Mouse (Mus musculus): ENCODE measurements at regions not wholly inside any gene's neighbourhood (a gene's known extent, or its start where the extent isn't known, plus 50 kb on each side); places are given as distances from the start of the nearest gene placed in this dataset.

DNA sequence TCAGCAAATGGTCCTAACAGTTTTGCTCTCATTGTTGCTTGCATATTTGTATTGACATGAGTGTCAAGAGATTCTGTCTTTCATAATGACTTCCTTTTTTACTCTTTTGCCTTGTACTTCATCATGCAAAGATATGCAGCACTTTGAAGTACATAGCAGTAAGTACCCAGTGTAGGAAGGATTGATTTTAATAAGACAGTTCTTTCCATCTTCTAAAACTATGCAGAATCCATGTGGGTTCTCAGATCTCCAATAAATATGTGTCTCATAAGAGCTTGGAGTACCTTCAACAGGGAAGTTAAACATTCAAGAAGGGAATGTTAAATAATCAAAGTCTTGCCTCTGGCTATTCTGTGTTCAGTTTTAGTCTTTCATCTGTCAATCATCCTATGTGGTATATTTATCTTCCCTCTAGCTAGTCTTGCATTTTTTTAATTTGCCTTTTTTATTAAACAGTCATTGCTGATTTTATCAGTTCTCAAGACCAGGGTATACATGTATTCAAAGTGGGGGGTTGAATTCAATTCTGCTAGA is 926.1 kb downstream of the Slitrk1 start:
- Histone ChIP-seq H3K36me3 (ENCODE audit: control insufficient read depth in 1 of 2, insufficient read depth in 2 of 2, low read length in 2 of 2) (no peaks in the 10 kb centered on the region), H3K27me3 (ENCODE audit: control insufficient read depth in 1 of 2, insufficient read depth in 2 of 2, low read length in 2 of 2) (no peaks in the 10 kb centered on the region), H3K4me3 (ENCODE audit: control insufficient read depth in 1 of 2, insufficient read depth in 1 of 2, low read depth in 2 of 2, low read length in 2 of 2) (no peak overlapping the region), H3K79me2 (ENCODE audit: control insufficient read depth, insufficient read depth, low read length, poor library complexity) (no peaks in the 10 kb centered on the region), H3K27ac (ENCODE audit: control insufficient read depth, low read depth, low read length) (no peak overlapping the region), H3K9ac (ENCODE audit: control insufficient read depth, low read depth, low read length, poor library complexity, severe bottlenecking) (no peak overlapping the region), H3K4me1 (ENCODE audit: control insufficient read depth in 1 of 2, insufficient read depth in 2 of 2, low read length in 2 of 2) (no peaks in the 10 kb centered on the region), H3K9me3 (replicated peaks; ENCODE audit: insufficient read depth, low read length) (no peaks in the 10 kb centered on the region)
- TF ChIP-seq ZKSCAN1 (IDR thresholded peaks at IDR 0.05; ENCODE audit: low read depth, low read length), result no peak
- TF ChIP-seq ETS1 (IDR thresholded peaks at IDR 0.05; ENCODE audit: low read depth, low read length), result no peak
- no peak for TF ChIP-seq POLR2A (IDR thresholded peaks at IDR 0.05; ENCODE audit: control insufficient read depth in 1 of 2, insufficient read depth in 1 of 2, low read depth in 1 of 2, low read length in 2 of 2, poor library complexity in 1 of 2)
- DNase-seq (ENCODE audit: low read depth, low spot score), result no peak

- H3K27ac ChIP-seq (ENCODE audit: control insufficient read depth, low read depth, low read length), result no peak overlapping the region
- H3K36me3 ChIP-seq (ENCODE audit: control insufficient read depth in 1 of 2, insufficient read depth in 2 of 2, low read length in 2 of 2), result no peaks in the 10 kb centered on the region
- no peaks in the 10 kb centered on the region for H3K79me2 ChIP-seq (ENCODE audit: control insufficient read depth, insufficient read depth, low read length, poor library complexity)
- TF ChIP-seq NRF1 (IDR thresholded peaks at IDR 0.05; ENCODE audit: insufficient read depth, low read depth, low read length, poor library complexity, severe bottlenecking) (no peak), MXI1 (IDR thresholded peaks at IDR 0.05; ENCODE audit: low read depth, low read length) (no peak), ZC3H11A (IDR thresholded peaks at IDR 0.05; ENCODE audit: low read depth, low read length) (no peak), GABPA (IDR thresholded peaks at IDR 0.05; ENCODE audit: low read depth, low read length) (no peak), CTCF (IDR thresholded peaks at IDR 0.05 in 2 of 3, conservative IDR thresholded peaks at IDR 0.05 in 1 of 3; ENCODE audit: control insufficient read depth in 1 of 3, insufficient read depth in 1 of 3, low read depth in 2 of 3, low read length in 3 of 3, poor library complexity in 1 of 3, severe bottlenecking in 1 of 3) (no peak), CHD2 (IDR thresholded peaks at IDR 0.05; ENCODE audit: low read length) (no peak), ETS1 (IDR thresholded peaks at IDR 0.05; ENCODE audit: low read depth, low read length) (no peak), ZKSCAN1 (IDR thresholded peaks at IDR 0.05; ENCODE audit: low read depth, low read length) (no peak), JUND (IDR thresholded peaks at IDR 0.05; ENCODE audit: low read depth, low read length) (no peak), ZNF384 (IDR thresholded peaks at IDR 0.05; ENCODE audit: low read depth, low read length) (no peak), USF2 (IDR thresholded peaks at IDR 0.05; ENCODE audit: borderline replicate concordance in 1 of 2, insufficient read depth in 1 of 2, low read depth in 1 of 2, low read length in 2 of 2) (no peak), NELFE (IDR thresholded peaks at IDR 0.05; ENCODE audit: low read depth, low read length) (no peak), SIN3A (IDR thresholded peaks at IDR 0.05; ENCODE audit: low read length) (no peak)
- H3K27me3 ChIP-seq (ENCODE audit: control insufficient read depth in 1 of 2, insufficient read depth in 2 of 2, low read length in 2 of 2), result no peaks in the 10 kb centered on the region
- no peak for DNase-seq (ENCODE audit: low read depth, low spot score)
- no peak overlapping the region for H3K4me3 ChIP-seq (ENCODE audit: control insufficient read depth in 1 of 2, insufficient read depth in 1 of 2, low read depth in 2 of 2, low read length in 2 of 2)
- no peaks in the 10 kb centered on the region for H3K4me1 ChIP-seq (ENCODE audit: control insufficient read depth in 1 of 2, insufficient read depth in 2 of 2, low read length in 2 of 2)
- H3K9me3 ChIP-seq (replicated peaks; ENCODE audit: insufficient read depth, low read length), result no peaks in the 10 kb centered on the region
- no peak overlapping the region for H3K9ac ChIP-seq (ENCODE audit: control insufficient read depth, low read depth, low read length, poor library complexity, severe bottlenecking)
Observed at GRCm38 (mm10) chr14:107978141-107978540, 935.8 kb downstream of the Slitrk1 start.

GRCm38 (mm10) chr14:107952076-107952475 is 961.9 kb downstream of the Slitrk1 start:
- TF ChIP-seq GATA1 (IDR thresholded peaks at IDR 0.05; ENCODE audit: low read depth, low read length), result peak; percentile 21; the same call in 1 of the 2 replicates
- TF ChIP-seq EP300 (IDR thresholded peaks at IDR 0.05; ENCODE audit: low read depth in 1 of 2, low read length in 2 of 2), result peak in 1 of 2 experiments; percentile 42; a peak in 1 of 4 replicates
- TF ChIP-seq RCOR1 (IDR thresholded peaks at IDR 0.05; ENCODE audit: low read depth, low read length), result peak; percentile 53; the same call in 1 of the 2 replicates
- no peak for TF ChIP-seq MAFK (IDR thresholded peaks at IDR 0.05; ENCODE audit: borderline replicate concordance, low read depth, low read length)
- no peak overlapping the region for H3K4me3 ChIP-seq (ENCODE audit: control insufficient read depth in 1 of 2, insufficient read depth in 1 of 2, low read depth in 2 of 2, low read length in 2 of 2)
- H3K27ac ChIP-seq (ENCODE audit: control insufficient read depth, low read depth, low read length), result no peak overlapping the region
- peaks cover 0 to 8% of the 10 kb centered on the region in 2 experiments; a peak in 2 of 4 replicates for H3K4me1 ChIP-seq (ENCODE audit: control insufficient read depth in 1 of 2, insufficient read depth in 2 of 2, low read length in 2 of 2)
- H3K9me3 ChIP-seq (replicated peaks; ENCODE audit: insufficient read depth, low read length), result no peaks in the 10 kb centered on the region
- peaks cover 0 to 8% of the 10 kb centered on the region in 2 experiments; a peak in 2 of 4 replicates for H3K36me3 ChIP-seq (ENCODE audit: control insufficient read depth in 1 of 2, insufficient read depth in 2 of 2, low read length in 2 of 2)
- H3K27me3 ChIP-seq (ENCODE audit: control insufficient read depth in 1 of 2, insufficient read depth in 2 of 2, low read length in 2 of 2), result no peaks in the 10 kb centered on the region
- H3K79me2 ChIP-seq (ENCODE audit: control insufficient read depth, insufficient read depth, low read length, poor library complexity), result no peaks in the 10 kb centered on the region
- H3K9ac ChIP-seq (ENCODE audit: control insufficient read depth, low read depth, low read length, poor library complexity, severe bottlenecking), result no peak overlapping the region
- peak; percentile 69 for DNase-seq (ENCODE audit: low read depth, low spot score)

All from MEL (cell line).